Mouse (Mus musculus) right cerebral cortex, postnatal 25 days (tissue): Measurements from ENCODE around the gene Gipc3.

Experiments
- DNase-seq: peaks from one replicate; pipeline ENCODE4 v3.0.0; 2022

Gene Gipc3

DNA sequence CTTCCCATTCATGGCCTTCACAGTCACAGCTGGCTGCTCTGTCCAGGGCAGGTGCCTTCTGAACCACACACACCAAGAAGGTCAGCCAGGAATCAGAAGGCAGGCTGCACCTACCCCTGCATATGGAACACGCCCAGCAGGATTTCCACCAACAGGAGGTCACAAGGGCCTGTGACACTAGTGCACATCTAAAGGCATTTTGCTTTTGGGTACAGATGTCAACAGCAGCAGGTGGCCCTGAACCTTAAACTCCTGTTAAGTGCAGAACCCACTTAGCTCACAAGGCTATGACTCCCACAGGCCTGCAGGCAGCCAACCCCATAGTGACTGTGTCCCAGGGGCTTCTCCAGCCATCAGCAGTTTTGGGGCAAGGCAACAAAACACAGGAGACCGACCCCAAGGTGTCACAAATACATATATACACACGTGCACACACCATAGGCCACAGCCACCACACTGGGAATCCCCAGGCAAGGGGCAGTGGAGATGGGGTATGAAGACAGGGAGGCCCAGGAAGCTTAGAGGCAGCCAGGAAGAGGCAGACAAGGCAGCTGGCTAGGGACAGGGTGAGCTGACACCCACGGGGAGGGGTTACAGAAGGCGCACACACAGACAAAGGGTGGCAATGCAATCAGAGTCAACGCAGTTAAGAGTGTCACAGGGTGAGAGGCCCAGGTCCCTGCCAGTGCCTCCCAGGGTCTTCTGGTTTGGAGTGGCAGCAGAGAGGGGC lies 23.6 kb upstream of the Gipc3 start:
- DNase-seq: no peak

DNA sequence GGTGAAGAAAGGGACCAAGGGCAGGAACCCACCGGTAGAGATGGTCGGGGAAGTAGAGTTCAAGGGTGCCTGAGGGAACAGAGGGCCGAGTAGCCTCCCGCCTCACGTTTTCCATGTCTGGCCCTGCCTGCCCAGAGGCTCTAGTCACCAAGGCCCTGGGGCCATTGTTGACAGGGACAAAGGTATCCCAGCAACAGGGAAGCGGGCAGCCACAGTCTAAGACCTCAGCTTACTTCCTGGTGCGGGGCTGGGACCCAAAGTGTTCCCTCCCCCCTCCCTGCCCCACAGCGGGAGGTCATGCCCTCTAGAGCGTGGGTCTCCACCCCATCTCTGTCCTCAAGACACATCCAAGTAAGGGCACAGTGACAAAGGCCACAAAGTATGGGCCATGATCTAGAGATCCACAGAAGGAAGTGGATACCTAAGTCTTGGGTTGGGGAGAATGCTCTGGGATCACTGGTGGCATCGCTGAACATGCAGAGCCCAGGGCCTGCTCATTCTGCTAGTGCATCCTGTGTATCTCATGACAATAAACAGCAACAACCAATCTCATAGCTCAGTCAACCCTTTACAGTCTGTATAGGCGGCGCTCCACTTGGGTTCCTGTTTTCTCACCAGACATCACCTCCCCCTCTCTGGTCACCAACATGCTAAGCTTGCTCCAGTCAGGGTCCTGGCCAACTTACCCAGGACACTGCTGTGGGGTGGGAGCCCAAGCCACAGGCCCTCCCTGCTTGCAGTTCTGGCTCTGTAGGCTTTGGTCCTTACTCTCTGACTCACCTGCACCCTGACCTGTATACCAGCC lies 22.8 kb upstream of the Gipc3 start, which contains the start of gene 4930404N11Rik:
Gene 4930404N11Rik (minus strand): TSS at position 145 of the 805 bp plus-strand sequence.
- no peak for DNase-seq

DNA sequence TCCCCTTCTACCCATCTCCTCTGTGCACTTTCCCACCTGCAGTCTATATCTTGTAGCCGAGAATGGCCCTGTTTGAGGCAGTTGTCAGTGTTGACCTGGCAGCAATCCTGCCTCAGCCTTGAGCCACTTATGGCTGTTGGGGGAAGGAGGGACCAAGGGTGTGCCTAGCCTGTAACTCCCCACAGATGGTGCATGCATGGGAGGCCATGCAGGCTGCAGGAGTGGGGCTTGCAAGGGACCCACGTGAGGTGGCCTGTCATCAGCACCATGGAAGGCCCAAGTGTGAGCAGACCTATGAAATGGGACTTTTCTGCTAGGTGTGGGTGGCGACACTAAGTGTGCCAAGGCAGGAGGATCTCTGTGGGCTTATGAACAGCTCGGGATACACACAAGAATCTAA lies 22.0 kb upstream of the Gipc3 start:
- DNase-seq: peak; percentile 54

DNA sequence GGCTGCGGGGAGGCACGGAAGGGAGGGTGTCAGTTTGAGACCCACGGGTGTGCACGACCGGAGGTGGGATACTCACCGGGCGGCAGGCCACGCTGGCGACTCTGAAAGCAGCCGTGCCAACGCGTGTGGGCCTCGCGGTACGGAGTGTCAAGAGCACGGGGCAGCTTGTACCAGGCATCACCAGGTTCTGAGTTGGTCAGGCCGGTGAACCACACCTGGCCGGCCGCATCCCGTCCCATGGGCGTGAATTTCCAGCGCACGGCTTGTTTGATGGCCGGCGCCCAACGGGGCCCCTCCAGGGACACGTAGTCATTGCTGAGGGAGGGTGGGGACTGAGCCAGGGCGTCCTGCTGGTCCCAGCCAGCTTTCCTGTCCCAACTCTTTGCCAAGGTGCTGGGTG lies 21.6 kb upstream of the Gipc3 start:
- DNase-seq: no peak

DNA sequence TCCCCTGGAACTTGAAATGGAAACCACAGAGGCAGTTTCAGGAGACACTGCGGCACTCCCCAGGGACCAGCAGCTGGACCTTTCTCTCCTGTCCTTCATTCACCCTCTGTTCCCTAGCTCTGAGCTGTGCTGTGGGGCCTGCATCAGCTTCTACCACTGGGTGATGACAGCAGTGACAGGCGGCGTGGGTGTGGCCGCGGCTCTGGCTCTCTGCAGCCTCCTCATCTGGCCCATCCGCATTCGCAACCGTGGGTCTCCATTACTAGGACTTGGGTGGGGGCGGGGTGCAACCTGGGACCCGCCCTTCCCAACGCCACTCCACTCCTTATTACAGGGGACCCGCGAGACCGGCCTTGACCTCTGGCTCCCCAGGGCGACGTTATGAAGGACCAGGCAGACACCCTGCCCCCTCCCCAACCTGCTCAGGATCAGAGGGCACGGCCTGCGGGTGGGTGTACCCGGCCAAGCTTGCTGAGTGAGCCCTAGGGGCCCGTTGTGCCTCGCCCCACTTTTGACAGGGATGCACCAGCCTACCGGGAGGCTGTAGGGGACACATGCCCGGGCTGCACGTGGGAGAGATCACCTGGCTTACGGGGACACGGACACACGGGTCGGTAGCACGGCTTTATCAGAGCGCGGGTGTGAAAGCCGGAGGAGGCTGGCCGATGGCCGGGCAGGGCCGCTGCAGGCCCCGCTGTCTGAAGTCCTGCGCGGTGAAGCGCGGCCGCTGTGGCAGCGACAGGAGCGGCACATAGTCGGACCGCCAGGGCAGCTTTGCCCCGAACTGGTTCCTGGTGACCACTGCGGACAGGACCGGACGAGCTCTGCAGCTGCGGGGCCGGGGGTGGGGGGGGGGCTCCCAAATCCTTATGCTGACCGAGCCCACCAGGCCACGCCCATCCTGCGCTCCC lies 20.6 kb upstream of the Gipc3 start:
- DNase-seq: no peak

DNA sequence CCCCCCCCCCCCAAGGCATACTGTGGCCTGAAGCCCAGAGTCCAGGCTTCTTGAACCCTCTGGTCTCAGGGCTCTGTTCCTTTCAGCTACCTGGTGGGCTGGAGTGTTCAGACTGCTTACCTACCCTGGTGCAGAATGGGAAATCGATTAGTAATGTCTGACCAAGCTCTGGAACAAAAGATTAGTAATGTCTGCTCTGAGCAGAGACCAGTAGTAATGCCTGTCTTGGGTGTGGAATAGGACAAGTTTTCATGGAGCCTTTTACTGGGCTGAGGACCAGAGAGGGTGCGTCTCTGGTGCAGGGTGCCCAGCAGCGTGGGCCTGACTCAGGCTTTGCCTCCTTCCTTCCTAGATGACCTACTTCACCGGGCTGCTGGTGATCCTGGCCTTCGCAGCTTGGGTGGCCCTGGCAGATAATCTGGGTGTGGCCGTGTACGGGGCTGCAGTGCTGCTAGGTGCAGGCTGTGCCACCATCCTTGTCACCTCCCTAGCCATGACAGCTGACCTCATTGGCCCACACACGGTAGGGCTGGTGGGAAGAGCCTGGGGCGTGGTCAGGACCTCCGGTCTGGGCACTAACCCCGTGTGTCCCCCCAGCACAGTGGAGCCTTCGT lies 19.4 kb upstream of the Gipc3 start:
- no peak for DNase-seq

DNA sequence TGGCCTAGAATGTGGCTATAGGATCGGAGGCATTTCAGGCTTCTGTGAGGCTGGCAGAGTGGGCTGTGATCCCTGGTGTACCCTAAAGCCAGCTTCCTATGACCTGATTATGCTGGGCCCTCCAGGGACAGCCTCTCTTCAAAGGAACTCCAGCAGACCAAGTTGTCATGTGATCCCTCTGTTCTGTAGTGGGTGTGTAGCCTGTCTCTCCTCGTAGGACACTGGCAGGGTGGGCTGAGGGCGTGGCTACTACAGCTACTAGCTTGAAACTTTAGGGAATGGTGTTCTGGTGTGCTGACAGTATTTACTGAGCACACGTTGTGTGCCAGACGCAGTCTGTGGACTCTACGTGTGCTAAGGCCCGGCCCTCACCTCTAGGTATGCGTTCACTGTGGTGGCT lies 17.7 kb upstream of the Gipc3 start:
- DNase-seq: no peak

DNA sequence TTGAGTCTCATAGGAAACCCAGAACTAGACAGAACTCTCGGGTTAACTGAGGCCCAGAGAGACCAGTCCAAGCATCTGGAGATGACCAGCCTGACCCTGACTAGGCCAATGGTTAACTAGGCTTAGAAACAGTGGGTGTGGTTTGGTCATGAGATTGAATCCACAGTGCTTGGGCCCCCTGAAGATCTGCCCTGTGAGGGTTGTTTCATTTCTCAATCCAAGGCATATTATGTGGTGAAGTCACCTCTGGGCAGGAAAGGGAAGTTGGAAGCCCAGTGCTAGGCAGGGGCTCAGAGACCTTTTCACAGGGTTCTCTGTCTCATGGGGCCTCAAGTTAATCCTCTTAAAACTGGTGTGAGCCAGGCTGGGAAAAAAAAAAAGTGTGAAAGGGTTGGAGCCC lies 15.8 kb upstream of the Gipc3 start:
- DNase-seq: no peak

DNA sequence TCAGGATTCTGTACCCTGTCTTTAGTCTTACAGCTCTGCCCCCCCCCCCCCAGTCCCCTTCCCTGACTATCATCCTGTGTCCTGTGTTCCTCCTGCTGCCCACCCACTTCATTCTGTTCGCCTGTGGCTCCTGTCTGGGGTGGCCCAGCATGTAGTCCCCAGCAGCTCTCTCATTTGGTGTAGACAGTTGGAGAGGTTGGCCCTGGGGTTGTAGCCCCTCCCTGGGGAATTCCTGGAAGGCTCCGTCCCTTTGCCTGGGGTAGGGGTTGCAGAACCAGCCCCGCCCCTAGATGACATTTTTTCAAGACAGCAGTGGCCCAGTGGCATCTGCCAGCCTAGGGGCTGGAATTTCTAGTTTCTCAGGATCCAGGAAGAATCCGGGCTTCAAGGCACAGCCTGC lies 15.1 kb upstream of the Gipc3 start:
- no peak for DNase-seq

DNA sequence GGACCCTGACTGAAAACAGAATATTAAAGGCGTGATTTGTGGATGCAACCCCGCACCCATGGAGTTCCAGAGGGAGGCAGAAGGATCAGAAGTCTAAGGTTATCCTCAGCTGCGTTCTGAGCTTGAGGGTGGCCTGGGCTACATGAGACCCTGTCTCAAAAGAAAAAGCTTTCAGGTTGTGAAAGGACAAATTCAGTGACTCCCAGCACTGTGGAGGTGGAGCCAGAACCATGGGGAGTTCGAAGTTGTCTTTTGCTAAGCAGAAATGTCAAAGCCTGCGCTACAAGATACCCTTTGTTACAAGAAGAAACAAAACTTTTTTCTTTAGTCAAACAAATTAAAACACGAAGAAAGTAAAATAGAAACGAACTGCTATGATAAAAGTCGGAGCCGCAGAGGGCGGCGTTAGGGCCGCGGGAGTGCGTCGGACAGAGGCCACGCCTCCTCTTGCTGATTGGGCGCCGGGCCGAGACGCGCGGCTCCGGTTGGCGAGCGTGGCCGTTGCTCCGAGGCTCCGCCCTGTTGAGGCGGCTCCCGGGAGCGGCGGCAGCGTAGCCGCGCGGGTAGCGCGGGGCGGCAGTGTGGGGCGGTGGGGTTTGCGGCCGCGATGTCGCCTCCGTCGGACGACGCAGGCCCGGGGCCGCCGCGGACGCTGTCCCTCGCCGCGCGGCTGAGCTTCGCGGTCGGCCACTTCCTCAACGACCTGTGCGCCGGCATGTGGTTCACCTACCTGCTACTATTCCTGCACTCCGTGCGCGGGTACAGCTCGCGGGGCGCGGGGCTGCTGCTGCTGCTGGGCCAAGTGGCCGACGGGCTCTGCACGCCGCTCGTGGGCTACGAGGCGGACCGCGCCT lies 14.2 kb upstream of the Gipc3 start, which contains the start of gene Mfsd12:
Gene Mfsd12 (plus strand): TSS at position 501 of the 854 bp plus-strand sequence.
- peak; percentile 93 for DNase-seq

DNA sequence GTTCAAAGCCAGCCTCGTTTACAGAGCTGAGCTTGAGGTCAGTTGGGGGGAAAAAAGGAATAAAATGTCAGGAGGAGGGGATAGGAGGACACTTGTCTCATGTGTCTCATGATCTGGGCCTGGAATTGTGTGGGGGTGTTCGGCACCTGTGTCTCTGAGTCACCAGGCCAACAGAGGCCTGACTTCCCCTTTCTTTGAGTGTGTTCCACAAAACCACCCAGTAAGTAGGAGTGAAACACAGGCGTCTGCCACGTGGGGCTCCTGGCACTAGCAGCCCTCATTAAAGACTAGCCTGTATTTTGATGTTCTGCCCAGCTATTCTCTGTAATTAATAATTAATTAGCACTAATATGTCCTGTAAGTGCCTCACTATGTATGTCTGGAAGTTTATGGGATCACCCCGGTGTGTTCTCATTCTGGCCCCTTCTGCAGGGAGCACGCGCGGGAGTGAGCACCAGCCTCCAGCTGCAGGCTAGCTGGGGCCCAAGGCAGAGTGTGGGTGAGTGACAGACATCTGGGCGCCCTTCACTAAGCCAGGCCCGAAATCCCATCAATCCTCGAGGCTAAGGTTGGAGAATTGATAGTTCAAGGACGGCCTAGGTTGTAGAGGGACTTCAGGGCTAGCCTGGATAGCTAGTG lies 13.4 kb upstream of the Gipc3 start:
- no peak for DNase-seq

DNA sequence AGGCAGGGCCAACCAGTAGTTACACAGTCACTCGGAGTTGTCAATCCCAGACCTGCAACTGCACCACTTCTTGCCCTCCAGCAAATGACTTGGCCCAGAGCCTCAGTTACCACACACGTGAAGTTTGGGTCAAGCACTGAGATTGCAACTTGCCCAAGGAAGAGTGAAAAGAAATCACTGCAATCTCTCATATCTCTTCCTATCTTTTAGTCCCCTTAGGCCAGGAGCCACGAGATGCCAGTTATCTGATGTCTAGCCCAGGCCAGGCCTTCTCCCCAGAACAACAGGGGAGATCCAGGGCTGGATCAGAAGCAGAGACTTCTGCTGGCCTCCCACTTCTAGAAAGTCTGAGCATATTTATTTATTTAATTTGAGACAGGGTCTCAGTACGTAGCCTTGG lies 12.5 kb upstream of the Gipc3 start:
- no peak for DNase-seq

DNA sequence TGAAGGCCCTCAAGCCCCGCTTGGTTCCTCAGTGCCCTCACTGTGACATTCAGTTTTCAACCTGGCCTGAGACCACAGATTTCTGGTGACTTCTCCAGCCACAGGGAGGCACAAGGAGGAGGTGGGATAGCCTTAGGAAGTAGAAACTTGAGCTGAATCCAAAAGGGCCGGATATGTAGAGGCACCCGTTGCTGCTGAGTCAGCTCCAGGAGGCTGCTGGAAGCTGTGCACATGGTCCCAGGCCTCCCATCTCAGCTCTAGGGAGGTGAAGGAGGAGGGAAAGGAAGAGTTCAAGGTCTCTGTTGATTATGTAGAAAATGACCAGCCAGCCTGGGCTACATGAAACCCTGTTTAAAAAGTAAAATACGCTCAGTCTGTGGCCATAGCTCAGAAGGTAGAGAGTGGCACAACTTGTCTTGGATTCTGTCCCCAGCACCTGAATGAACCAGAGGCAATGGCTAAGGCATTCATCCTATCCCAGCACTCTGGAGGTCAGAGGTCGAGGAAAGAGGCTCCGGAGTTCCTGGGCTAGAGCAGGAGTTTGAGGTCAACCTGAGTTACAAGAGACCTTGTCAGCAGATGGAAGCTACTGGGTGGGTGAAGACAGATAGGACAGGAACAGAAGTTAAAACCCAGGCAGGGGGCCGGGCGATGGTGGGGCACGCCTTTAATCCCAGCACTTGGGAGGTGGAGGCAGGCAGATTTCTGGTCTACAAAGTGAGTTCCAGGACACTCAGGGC lies 11.8 kb upstream of the Gipc3 start:
- DNase-seq: no peak

DNA sequence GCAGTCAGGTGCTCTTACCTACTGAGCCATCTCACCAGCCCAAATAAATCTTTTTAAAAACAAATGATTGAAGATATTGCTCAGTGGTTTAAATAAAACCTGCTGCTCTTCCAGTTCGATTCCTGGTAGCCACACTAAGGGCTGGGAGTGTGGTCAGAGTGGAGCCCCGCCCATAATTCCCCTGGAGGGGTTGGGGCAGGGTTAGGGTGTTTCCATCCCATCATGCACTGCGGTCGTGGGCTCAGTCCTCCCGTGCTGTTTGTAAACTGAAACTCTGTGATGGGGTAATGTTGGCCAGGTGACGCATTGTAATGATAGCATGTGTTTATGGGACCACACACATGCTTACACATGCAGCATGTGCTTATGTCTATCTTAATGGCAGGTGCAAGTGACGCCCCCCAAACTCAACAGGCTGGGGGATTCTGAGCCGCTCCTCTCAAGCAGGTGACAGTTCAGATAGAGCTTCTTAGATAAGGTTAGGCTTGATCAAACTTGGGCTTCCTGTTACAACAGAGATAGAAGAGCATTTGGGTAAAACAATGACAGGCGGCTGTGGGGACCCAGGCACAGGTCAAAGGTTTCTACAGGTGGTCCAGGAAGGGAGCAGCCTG lies 8.7 kb upstream of the Gipc3 start:
- no peak for DNase-seq

DNA sequence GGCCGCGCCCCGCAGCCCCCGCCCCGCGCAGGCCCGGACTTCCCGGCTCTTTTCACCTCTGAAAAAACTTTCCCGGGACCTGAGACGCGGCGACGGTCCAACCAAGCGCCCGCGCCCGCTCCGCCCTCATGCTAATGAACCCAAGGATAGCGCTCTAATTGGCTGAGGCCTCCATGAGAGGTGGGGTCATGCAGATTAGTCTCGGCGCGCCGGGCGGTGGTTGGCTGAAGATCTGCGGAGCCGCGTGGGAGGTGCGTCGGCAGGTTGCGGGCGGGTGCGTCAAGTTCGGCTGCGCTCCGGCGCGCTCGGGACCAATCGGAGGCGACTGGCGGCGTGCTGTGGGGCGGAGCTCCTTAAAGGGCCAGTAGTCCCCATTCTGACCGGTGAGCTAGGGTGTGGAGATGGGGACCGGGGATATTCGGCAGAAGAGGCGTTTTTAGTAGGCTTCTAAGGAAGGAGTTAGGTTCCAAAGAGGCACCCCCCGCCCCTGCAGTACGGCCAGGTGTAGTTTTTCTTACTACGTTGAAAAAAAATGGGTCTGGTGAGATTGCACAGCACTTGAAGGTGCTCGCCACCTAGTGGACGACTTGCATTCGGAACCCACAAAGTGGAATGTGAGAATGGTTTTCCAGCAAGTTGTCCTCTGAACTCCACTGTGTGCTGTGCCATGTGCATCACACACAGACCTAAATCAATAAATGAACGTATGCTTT lies 7.4 kb upstream of the Gipc3 start, which contains the start of gene Hmg20b:
Gene Hmg20b (minus strand): TSS at position 130 of the 713 bp plus-strand sequence.
- peak; percentile 100 for DNase-seq

DNA sequence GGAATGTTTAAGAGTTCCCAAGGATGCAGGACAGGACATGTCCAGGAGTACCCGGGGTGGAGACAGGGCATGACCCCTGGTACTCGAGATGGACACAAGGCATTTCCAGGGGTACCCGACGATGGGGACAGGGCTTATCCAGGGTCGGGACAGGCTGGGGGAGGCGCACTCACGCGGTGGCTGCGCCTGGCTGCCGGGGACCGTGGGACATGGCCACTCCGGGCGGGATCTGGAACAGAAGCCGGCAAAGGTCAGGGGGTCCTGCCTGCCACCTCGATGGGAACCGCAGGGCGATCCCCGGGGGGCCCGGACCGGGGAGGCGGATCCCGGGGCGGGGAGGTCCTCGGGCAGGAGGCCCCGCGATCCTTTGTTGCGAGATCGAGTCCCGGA lies 6.9 kb upstream of the Gipc3 start:
- DNase-seq: no peak

DNA sequence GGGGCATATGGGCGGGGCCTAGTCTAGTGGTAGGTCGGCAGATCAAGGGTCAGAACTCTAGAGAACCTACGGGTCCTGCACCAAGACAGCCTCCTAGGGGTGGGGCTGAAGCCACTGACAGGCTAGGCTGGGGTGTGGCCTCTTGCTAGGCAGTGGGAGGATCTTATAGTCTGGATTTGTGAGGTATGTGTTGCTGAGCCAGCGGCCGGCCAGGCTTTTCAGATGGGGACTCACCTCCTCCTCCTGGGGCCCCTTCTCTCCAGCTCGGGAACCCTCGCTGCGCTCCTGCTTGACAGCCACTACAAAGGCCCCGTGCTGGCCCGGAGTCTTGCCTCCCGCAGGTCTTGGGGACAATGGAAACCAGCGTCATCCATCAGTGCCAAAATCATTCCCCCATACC lies 6.1 kb upstream of the Gipc3 start:
- DNase-seq: no peak

DNA sequence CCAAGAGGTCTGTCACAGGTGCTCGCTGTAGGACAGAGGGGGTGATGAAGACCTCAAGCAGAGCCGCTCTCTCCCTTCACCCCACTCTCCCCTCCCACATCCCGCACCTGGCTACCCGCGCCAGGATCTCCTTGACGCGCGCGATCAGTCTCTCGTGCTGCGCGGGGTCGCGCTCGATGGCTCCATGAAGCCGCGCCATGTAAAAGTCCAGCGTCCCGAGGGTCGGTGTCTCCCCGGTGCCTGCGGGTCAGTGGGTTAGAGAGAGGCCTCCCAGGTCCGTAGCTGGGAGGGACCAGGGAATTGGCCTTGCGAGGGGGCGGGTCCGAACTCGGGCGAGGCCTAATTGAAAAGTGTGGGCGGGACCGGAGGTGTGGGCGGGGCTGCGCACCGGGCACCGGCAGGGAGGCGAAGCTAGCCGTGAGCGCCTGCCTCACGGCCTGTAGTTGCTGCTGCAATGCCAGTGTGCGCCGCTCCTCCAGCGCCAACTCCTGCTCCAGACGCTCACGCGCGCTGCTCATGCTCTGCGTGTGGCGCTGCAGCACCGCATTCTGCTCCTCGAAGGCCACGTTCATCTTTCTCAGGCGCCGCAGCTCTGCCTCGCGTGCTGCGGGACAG lies 3.5 kb upstream of the Gipc3 start:
- DNase-seq: peak; percentile 59

DNA sequence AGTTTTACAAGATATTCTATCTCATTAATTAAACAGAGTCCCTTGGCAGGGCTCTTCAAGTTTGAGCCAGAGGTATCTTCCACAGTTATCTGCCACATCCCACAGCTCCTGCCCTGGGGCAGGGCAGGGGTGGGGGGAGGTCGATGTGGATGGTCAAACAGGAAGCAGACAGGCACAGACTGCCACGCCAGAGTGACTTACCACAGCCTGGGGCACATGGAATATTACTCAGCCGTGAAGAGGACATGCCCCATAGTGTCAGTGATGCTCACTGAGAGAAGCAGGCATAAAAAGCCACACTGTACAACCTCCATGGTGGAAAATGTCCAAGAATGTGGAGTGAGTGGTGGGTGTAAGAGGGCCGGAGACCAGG lies 2.1 kb upstream of the Gipc3 start:
- DNase-seq: no peak
